Mouse (Mus musculus): Measurements from ENCODE around the gene Cacng7. TPM values are rescaled to one million over a fixed set of nuclear protein-coding genes. Genes with fewer than 3 reads are reported as not detected.

The Cacng7 gene
- polyA plus RNA-seq, 1 experiment from 2014 or later = 0.25 TPM

DNA sequence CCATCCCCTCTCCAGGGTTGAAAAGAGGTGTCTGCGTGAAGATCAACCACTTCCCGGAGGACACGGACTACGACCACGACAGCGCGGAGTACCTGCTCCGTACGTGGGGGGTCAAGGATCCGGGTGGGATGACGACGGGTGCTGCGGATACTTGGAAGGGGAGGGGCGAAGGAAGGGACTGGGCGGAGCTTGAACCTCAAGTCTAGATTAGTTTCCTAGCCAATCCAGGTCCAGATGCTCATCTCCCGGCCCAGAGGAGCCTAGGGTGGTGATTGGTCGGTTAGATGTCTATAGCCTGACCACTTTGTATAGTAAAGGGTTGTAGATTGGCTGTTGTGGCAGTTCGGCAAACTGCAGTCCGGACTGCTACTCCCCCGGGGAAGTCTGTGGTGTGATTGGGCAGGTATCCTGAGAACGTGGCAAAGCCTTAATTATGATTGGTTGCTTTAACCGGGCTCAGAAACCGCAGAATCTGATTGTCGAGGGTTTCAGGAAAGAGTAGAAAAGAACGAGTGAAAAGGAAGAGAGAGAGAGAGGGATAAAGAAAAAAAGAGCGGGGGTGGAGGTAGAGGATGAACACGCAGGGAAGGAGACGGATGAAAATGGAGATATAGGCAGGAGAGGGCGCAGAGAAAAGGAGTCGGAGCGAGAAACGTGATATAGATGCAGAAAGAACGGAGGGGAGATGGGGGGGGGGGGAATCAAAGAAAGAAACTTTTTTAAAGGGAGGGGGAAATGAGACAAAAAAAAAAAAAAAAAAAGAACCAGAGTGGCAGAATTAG, 78.6 kb downstream of the Cacng7 start:
- peak overlapping the region; percentile 35 for H3K4me2 ChIP-seq (replicated peaks; ENCODE audit: low read depth, low read length)
- peak overlapping the region; percentile 15; the same call in 1 of the 2 replicates for H3K4me3 ChIP-seq (ENCODE audit: low read depth, low read length)
- ATAC-seq (peak; percentile 57), DNase-seq (ENCODE audit: low spot score) (peak; percentile 16)
- no peaks in the 10 kb centered on the region for H3K36me3 ChIP-seq (ENCODE audit: insufficient read depth, low read length)
- H3K27ac ChIP-seq (ENCODE audit: low read length) = no peak overlapping the region
- TF ChIP-seq EP300 (IDR thresholded peaks at IDR 0.05) (no peak), CTCF (IDR thresholded peaks at IDR 0.05) (no peak)
- H3K27me3 ChIP-seq (replicated peaks; ENCODE audit: insufficient read depth, low read length) = peaks cover 56% of the 10 kb centered on the region
- no peaks in the 10 kb centered on the region for H3K4me1 ChIP-seq (ENCODE audit: insufficient read depth, low read depth, low read length)
- no peaks in the 10 kb centered on the region for H3K9me3 ChIP-seq (ENCODE audit: low read length)
- 1% methylated on average over 33 of the region's 33 CpGs for WGBS
- H3K9ac ChIP-seq (replicated peaks; ENCODE audit: low read depth) = no peak overlapping the region

DNA sequence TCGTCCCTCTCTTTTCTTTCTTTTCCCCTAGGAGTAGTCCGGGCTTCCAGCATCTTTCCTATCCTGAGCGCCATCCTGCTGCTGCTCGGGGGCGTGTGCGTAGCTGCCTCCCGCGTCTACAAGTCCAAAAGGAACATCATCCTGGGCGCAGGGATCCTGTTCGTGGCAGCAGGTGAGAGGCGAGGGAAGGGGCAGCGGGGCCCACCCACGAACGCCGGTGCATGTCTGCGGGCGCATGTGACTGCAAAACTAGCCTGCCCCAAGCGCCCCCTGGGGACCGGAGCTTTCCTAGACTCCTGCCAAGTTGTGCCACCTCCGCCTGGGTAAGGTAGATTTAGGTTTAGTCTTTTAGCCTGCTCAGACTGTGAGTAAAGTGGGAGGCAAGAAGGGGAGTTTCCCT, 79.3 kb downstream of the Cacng7 start:
- H3K9ac ChIP-seq (replicated peaks; ENCODE audit: low read depth) = no peak overlapping the region
- H3K4me1 ChIP-seq (ENCODE audit: insufficient read depth, low read depth, low read length) = no peaks in the 10 kb centered on the region
- WGBS = 4% methylated on average over 20 of the region's 20 CpGs
- H3K36me3 ChIP-seq (ENCODE audit: insufficient read depth, low read length) = no peaks in the 10 kb centered on the region
- ATAC-seq (no peak), DNase-seq (ENCODE audit: low spot score) (no peak)
- peak overlapping the region; percentile 35; the same call in 1 of the 2 replicates for H3K4me2 ChIP-seq (replicated peaks; ENCODE audit: low read depth, low read length)
- TF ChIP-seq EP300 (IDR thresholded peaks at IDR 0.05) = no peak
- peak; percentile 26; the same call in 1 of the 2 replicates for TF ChIP-seq CTCF (IDR thresholded peaks at IDR 0.05)
- no peak overlapping the region for H3K27ac ChIP-seq (ENCODE audit: low read length)
- peaks cover 63% of the 10 kb centered on the region for H3K27me3 ChIP-seq (replicated peaks; ENCODE audit: insufficient read depth, low read length)
- H3K9me3 ChIP-seq (ENCODE audit: low read length) = no peaks in the 10 kb centered on the region
- H3K4me3 ChIP-seq (ENCODE audit: low read depth, low read length) = no peak overlapping the region; the same call in 1 of the 2 replicates

DNA sequence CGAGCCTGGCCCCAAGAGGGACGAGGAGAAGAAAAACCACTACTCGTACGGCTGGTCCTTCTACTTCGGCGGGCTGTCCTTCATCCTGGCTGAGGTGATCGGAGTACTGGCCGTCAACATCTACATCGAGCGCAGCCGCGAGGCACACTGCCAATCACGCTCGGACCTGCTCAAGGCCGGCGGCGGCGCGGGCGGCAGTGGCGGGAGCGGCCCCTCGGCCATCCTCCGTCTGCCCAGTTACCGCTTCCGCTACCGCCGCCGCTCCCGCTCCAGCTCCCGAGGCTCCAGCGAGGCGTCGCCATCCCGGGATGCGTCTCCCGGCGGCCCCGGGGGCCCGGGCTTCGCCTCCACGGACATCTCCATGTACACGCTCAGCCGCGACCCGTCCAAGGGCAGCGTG, 82.1 kb downstream of the Cacng7 start:
- peak; percentile 44 for ATAC-seq
- no peak for TF ChIP-seq CTCF (IDR thresholded peaks at IDR 0.05)
- TF ChIP-seq EP300 (IDR thresholded peaks at IDR 0.05) = no peak
- Histone ChIP-seq H3K4me1 (ENCODE audit: insufficient read depth, low read depth, low read length) (no peaks in the 10 kb centered on the region), H3K9me3 (ENCODE audit: low read length) (no peaks in the 10 kb centered on the region), H3K4me3 (ENCODE audit: low read depth, low read length) (peak overlapping the region; percentile 51), H3K27me3 (replicated peaks; ENCODE audit: insufficient read depth, low read length) (peaks cover 60% of the 10 kb centered on the region), H3K4me2 (replicated peaks; ENCODE audit: low read depth, low read length) (peak overlapping the region; percentile 98), H3K27ac (ENCODE audit: low read length) (no peak overlapping the region), H3K36me3 (ENCODE audit: insufficient read depth, low read length) (no peaks in the 10 kb centered on the region), H3K9ac (replicated peaks; ENCODE audit: low read depth) (no peak overlapping the region)
- 3% methylated on average over 39 of the region's 47 CpGs for WGBS
- peak; percentile 38 for DNase-seq (ENCODE audit: low spot score)

DNA sequence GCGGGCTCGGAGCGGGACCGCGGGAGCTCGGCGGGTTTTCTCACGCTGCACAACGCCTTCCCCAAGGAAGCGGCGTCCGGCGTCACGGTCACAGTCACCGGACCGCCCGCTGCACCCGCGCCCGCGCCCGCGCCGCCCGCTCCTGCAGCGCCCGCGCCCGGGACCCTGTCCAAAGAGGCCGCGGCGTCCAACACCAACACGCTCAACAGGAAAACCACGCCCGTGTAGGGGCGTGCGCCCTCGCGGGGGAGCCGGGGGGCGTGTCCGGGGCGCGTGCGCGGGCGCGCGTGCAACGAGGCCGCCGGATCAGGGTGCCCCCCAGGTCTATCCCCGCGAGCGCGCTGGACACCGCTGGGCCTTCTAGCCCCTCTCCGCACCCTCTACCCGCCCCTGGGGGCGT, 82.6 kb downstream of the Cacng7 start:
- Histone ChIP-seq H3K27ac (ENCODE audit: low read length) (no peak overlapping the region), H3K4me3 (ENCODE audit: low read depth, low read length) (peak overlapping the region; percentile 51), H3K36me3 (ENCODE audit: insufficient read depth, low read length) (no peaks in the 10 kb centered on the region), H3K9me3 (ENCODE audit: low read length) (no peaks in the 10 kb centered on the region), H3K4me1 (ENCODE audit: insufficient read depth, low read depth, low read length) (no peaks in the 10 kb centered on the region), H3K4me2 (replicated peaks; ENCODE audit: low read depth, low read length) (peak overlapping the region; percentile 98), H3K9ac (replicated peaks; ENCODE audit: low read depth) (no peak overlapping the region), H3K27me3 (replicated peaks; ENCODE audit: insufficient read depth, low read length) (peaks cover 60% of the 10 kb centered on the region)
- WGBS = 2% methylated on average over 41 of the region's 60 CpGs
- TF ChIP-seq CTCF (IDR thresholded peaks at IDR 0.05) (no peak), EP300 (IDR thresholded peaks at IDR 0.05) (no peak)
- DNase-seq (ENCODE audit: low spot score) = peak; percentile 27
- peak; percentile 52 for ATAC-seq

Small RNA genes lying within 50 kb of the gene (microRNA-seq; reads per million reads assigned to microRNA genes)
- 4.2 reads per million, percentile 12 among the genes with 10 or more reads in this experiment for gene Gm23450

Other genes starting within 250 kb of the Cacng7 start
- gene AU018091, start 163.8 kb upstream of the Cacng7 start, polyA plus RNA-seq (2015; fragmentation: Nextera tagmentation; extraction: Ambion mirVana) = 0.14 and 0.17 TPM in 2 replicates
- 0.19 and 0.21 TPM in 2 replicates for gene Nlrp12, start 83.2 kb upstream of the Cacng7 start, polyA plus RNA-seq (2015; fragmentation: Nextera tagmentation; extraction: Ambion mirVana)
- 142 and 144 TPM in 2 replicates for gene Myadm, start 43.9 kb upstream of the Cacng7 start, polyA plus RNA-seq (2015; fragmentation: Nextera tagmentation; extraction: Ambion mirVana)
- gene Prkcg, start 43.8 kb upstream of the Cacng7 start, polyA plus RNA-seq (2015; fragmentation: Nextera tagmentation; extraction: Ambion mirVana) = 0.21 and 0.58 TPM in 2 replicates
- 0.13 TPM in 1 of 2 replicates, not detected in the other for gene Cacng8, start 57.7 kb downstream of the Cacng7 start, polyA plus RNA-seq (2015; fragmentation: Nextera tagmentation; extraction: Ambion mirVana)
- gene Cacng6, start 91.2 kb downstream of the Cacng7 start, polyA plus RNA-seq (2015; fragmentation: Nextera tagmentation; extraction: Ambion mirVana) = not detected in 2 replicates
- 0.10 and 0.36 TPM in 2 replicates for gene Tarm1, start 169.7 kb downstream of the Cacng7 start, polyA plus RNA-seq (2015; fragmentation: Nextera tagmentation; extraction: Ambion mirVana)